Mouse (Mus musculus) neural tube, embryonic 10.5 days (tissue): ENCODE results near the gene Tnfrsf21.

ENCODE experiments used
- DNase-seq: peaks from one replicate; pipeline ENCODE4 v3.0.0-alpha.2; 2017; ENCODE audit warnings: low spot score; ENCODE audit errors: extremely low spot score

Gene Tnfrsf21

DNA sequence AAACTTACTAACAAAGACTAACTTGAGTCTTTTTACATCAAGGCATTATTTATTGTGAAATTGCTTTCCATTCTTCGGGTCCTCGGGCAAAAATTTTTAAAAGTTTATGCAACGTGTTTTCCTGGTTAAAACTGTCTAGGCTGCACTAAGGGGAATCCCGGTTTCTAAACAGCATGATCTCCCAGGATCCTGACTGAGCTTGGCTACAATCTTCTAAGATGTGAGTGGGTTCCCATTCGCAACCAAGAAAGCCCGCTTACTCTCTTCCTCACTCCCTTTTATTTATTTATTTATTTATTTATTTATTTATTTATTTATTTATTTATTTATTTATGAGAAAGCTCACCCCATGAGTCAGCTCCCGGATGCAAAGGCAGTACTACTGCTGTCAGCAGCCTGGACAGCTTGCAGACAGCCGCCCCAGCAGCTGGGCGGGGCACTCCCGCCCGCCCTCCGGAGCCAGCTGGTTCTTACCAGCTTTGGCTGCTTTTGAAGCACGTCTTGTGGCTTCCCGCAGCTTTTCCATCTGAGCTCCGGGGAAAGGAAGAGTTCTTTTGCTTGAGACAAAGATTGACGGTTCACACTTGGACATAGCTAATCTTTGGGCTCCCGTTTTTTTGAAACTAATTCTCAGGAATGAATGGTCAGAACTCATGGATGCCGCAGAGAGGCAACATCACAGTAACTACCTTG lies 60.6 kb downstream of the Tnfrsf21 start:
- peak; percentile 81 for DNase-seq

DNA sequence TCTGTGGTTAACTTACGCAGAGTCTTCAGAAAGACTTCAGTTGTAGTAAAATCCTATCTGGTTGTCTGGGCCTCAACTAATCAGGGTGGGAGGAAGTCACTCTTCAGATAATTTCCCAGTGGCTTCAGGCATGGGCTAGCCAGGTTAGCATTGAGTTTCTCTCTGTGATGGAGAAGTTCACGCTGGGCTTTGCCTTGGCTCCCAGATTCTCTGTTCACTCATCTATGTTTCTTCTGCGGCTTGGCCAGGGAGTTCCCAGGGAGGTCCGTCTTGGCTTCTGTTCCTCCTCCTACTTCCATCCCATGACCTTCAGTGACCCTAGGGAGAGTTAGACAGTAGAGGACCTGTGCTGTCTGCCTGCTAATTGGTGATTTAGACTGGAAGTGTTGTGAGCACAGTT lies 61.2 kb downstream of the Tnfrsf21 start:
- DNase-seq, result peak; percentile 19

DNA sequence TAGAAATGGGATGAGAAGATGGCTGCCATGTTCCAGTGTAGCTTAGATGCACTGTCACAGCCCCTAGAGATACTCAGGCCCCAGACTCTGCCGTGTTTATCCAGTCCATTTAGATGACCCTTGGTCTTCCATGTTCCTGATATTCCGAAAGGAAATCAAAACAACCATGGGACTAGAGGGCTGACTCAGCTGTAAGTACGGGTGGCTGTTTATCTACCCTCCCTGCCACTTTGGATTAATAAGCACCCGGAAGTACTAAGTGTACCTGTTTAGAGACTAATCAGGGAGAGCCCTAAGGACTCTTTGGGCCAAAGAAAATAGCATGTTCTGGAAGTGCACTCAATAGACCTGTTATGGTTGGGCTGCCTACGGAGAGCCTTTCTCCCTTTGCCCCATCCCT lies 64.9 kb downstream of the Tnfrsf21 start:
- DNase-seq, result no peak

DNA sequence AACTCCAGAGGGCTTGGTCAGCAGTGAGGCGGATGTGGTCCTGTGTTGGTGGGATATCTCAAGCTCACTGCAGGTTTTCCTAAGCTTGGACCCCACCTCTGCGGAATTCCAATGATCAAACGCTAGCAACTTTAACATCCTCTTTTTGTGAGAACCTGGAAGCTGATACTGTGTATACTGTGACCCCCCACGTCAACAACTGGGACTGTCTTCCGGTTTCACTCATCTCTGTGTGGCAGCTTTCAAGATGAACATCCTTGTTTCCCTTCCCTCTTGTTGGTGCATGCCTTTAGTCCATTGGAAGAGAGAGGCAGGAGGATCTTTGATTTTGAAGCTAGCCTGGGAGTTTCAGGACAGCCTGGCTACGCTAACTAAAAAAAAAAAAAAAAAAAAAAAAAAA lies 73.1 kb downstream of the Tnfrsf21 start:
- DNase-seq, result no peak

DNA sequence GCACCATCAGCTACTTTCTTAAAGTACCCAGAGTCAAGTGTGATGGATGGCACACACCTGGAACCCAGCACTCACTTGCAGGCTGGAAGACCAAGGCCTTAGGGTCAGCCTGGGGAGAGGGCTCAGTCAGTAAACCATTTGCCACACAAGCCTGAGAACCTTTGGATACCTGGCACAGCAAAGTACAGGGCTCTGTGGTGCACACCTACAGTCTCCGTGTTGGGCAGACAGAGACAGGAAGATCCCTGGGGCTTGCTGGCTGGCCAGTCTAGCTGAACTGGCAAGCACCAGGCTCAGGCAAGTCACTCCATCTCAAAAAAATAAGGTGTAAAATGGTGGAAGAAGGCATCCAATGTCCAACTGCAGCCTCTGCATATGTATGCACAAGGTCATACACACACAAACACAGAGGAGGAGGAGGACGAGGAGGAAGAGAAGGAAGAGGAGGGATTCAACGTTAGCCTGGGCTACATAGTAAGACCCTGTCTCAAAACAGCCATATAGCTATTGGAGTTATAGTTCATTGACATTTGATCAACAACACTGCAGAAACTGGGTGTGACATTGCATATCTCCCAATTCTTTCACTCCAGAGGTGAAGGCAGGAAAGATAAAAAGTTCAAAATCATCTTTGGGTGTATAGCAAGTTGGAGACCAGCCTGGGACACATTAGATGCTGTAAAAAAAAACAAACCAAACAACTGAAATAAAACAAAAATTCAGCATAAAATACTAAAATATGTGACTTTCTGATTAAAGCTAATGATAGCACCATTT lies 74.8 kb downstream of the Tnfrsf21 start:
- no peak for DNase-seq

DNA sequence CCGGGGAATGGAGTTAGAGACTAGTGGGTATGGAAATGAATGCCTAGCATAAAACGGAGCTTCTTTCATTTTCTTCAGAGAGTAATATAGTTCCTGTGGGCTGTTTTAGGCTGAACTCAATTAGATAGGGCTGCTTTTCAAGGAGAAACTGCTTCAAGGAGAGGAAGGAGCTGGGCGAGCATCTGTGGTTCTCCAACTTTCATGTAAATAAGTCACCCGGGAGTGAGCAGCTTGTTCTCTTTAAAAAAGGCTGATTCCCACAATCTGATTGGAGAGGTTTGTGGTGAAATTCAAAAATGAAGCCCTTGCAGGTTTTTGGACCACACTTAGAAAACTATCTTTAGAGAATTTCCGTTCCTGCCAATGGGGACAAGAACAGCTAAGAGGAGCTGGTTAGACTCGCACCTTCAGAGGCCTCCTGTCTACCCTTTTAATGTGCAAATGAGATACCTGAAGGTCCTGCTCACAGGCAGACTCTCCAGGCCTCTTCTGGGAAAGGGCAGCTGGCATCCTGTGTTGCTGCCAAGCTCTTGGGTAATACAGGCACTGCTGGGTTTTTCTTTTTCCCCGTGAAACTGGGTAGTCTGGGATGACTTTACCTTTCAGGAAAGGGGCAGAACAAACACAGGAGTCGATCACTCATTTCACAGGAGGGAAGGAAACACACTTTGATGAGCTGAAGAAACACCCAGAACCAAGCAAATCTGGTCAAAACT lies 76.1 kb downstream of the Tnfrsf21 start:
- DNase-seq, result no peak

DNA sequence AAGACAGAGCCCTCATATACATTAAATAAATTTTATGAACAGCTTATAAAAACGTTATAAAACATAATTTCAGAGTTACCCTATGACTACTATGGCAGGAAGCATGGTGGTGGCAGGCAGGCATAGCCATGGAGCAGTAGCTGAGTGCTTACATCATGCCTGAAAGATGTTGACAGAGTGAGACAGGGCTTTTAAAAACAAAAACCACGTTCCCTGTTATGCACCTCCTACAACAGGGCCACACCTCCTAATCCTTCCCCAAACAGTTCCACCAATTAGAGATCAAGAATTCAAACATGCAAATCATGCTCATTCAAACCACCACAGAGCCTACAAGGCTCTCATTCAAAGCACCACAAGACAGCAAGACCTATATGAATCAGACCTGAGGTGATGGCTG lies 77.9 kb downstream of the Tnfrsf21 start:
- DNase-seq, result no peak

DNA sequence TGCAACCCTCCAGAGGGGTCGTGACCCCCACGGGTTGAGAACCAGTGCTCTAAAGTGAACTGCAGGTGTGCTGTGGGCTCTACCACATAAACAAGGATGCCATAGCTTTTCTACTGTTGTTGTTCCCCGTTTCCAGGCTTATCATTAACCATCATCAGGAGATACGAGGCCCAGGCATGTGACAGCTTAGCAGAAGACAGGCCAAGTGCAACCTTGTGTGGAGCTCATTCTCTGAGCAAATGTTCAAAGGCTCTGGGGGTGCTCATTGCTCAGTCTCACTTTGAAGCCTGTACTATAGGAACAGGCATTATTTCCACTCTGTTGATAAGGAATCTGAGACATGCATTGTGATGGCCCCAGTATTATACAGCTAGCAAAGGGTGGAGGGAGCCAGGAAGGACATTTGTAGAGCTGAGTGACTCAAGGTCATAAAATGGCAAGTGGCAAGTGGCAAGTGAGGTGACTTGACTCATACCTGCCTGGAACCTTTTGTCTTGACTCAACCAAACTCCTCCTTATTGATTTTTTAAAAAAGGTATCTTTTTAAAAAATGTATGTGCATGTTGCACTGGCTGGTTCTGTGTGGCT lies 80.8 kb downstream of the Tnfrsf21 start:
- DNase-seq, result no peak

DNA sequence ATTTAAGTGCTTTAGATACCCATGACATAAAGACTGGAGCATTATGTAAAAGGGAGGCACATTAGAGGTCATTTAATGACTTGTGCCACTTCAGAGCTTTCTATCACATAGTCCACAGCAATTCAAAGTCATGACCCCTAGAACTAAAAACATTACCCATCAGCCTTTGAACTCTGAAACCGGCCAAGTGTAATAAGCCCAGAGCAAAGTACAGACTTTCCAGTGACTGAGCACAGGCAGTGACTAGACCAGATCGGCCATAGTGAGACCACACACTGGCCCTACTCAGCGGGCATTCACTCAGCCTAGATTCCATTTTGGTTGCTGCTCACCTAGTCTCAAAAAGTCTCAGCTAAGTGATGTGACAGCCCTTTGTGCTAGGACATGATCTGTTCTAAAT lies 89.8 kb downstream of the Tnfrsf21 start:
- DNase-seq, result no peak

DNA sequence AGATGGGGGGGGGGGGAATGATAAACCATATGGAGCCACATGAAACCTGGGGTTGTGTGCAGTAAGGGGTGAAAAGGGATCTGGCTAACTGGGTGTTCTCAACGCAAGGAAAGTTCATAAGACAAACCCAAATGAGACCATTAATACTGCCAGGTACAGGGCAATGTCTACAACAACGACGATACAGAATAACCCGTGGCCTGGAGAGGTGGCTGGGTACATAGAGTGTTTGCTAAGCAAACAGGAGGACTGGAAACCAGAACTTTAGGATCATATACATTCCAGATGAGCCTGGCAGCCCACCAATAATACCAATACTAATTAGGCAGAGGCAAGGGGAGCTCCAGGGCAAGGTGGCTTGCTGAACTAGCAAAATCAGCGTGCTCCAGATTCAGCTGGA lies 91.0 kb downstream of the Tnfrsf21 start:
- no peak for DNase-seq

DNA sequence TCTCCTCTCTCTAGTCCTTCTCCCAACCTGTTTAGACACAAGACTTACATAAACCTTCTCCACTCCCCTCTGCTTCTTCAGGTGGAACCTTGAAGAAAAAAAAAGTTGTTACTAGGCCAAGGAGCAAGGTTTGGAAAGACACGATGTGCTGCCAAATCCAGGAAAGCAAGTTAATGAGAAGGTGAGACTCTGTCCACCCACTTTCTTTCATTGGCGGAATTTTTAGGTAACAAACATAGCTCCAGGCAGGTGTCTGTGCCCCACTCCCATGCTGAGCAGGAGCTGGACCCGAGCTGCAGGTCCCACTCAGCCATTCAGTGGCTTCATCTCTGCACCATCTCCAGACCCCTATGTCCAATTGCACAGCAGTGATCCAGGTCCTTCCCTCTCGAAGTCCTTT lies 93.1 kb downstream of the Tnfrsf21 start:
- no peak for DNase-seq

DNA sequence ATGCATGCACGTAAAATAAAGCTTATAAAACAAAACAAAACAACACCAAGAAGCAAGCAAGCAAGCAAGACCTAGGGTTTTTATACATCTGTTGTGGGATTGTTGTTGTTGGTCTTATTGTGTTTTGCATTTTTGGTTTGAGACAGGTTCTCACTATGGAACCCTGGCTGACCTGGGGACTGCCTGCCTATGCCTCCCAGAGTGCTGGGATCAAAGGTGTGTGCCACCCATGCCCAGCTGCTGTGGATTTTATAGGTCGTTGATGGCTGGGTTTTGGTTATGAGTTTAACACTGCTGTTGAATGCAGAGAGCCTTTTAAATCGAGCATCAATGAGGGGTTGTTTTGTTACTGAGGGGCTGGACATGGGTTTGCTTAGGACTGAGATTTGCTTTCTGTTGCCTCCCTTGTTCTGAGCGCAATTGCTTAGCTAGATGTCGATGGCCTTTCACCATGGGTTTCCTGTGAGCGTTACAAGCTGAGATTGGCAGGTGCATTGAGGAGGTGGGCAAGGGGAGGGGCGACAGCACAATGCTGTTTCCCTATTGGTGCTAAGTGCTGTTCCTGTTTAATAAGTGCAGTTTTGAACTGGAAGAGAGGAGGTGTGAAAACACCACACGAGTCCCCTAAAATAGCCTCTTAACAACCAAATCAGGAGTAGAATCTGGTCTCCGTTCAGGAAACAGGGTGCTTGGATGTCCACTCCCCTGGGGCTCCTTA lies 94.0 kb downstream of the Tnfrsf21 start:
- no peak for DNase-seq

DNA sequence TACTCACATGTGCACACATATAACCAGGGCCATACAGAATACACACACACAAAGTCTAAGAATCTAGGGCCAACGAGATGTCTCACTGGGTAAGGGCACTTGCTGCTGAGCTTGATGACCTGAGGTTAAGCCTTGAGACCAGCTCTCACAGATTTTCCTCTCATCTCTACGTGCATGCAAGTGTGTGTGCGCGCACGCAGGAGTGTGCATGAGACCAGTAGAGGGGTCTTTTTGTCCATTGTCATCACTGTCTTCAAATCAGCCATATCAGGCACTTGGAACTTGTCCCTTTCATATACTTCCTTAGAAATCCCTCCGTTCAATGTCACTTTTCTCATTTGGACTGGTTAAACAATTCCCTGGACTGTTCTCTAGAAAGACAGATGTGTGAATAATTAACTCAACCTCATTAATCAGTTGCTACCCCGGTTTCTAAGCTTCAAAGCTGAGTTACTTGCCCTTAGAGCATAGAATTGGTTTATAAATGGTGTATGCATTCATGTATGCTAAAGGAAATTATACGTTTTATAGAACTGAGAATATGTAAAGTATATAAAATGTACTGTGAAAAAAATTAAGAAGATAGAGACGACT lies 97.1 kb downstream of the Tnfrsf21 start:
- no peak for DNase-seq

DNA sequence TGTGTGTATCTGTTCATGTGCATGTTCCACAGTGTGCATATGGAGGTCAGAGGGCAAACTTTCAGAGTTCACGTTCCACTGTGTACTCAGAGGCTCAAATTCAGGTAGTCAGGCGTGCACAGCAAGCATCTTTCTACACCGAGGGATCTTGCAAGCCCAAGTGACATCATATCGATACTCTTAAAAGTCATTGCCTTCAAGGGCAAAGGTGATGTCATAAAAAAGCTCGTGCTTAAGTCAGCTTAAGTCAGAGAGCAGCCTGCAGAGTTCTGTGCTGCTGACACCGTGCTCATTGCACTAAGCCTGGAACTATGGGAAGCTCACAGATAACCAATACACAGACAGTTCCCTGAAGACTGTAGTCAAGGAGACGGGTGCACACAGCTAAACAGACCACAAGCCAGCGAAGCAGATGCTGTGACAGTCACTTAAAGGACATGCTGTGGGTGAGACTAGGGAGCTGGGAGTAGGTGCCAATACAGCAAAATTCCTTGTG lies 97.8 kb downstream of the Tnfrsf21 start:
- no peak for DNase-seq

DNA sequence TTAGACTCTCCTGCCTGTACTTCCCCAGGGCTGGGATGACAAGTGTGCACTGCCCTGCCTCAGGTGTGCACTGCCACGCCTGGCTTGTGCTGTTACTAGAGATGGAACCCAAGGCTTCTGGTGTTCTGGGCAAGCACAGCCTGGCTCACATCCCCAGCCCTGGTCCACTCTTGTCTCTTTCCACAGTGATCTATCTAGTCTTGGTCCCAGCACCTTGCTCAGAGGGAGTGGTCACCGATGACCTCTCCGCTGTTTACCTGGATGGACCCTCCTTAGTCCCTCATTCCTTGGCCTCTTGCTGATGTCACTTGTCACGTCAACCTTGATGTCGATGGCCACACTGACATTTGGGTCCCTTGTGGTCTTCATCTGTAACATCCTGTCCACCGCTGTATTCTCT lies 98.6 kb downstream of the Tnfrsf21 start:
- DNase-seq, result no peak

DNA sequence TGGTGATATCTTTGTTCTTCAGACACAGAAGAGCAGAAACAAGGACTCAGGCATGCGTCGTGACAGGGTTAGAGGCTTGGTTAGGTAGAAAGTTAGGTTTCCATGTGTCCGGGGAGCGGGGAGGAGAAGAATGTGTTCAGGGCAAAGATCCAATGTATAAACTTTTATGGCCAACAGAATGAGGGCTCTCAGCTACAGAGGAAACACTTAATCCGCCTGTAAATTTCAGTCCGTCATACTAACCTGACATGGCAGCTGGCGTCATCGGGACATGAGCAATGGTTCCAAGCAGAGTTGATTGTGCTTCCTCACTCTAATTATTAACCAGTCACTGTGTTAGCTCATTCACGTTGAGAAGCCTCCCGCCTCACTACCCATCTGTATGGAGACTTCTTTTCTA lies 100.4 kb downstream of the Tnfrsf21 start:
- no peak for DNase-seq

DNA sequence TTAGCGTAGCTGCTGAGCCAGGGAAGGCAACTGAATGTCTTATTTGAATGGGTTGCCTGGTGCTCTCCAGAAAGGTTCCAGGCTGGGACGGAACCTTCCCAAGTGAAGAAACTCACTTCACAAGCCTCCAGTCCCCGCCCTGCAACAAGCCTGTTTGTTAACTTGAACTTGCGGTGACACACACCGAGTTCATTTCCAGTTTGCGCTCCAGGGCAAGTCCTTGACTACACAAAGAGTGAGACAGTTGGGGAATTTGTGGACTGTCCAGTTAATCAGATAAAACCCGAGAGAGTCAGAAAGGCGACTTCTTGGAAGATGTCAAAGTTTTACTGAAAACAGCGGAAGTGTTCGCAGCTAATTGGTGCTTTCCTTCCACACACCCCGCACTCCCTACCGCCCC lies 103.1 kb downstream of the Tnfrsf21 start:
- DNase-seq, result no peak

DNA sequence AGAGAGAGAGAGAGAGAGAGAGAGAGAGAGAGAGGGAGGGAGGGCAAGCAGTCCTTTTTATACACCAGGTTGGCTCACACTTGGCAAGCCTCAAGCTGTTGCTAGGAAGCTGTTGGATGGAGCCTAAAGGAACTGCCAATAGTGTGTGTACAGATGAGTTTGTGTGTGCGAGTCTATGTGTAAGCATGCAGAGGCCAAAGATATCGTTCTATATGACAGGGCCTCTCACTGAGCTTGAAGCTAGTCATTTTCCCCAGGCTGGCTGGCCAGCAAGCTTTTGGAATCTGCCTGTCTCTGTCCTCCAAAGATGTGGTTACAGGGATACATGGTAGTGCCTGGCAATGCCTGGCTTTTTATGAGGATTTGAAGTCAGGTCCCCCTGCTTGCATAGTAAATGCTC lies 104.7 kb downstream of the Tnfrsf21 start:
- no peak for DNase-seq

DNA sequence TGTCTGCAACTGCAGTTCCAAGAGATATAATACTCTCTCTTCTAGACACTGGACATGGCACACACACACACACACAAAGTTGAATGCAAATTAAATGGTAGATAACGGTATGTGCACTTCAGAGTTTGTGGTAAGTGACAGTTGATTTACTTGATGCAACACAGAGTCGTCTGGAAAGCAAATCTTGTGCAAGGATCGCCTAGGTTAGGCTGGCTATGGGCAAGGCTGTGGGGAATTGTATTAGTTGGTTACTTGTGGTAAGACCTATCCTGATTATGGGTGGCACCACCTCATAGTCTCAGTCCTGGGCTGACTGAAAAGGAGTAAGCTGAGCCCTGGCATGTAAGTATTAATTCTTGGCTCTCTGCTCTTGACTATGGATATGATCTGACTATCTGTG lies 112.0 kb downstream of the Tnfrsf21 start:
- no peak for DNase-seq

DNA sequence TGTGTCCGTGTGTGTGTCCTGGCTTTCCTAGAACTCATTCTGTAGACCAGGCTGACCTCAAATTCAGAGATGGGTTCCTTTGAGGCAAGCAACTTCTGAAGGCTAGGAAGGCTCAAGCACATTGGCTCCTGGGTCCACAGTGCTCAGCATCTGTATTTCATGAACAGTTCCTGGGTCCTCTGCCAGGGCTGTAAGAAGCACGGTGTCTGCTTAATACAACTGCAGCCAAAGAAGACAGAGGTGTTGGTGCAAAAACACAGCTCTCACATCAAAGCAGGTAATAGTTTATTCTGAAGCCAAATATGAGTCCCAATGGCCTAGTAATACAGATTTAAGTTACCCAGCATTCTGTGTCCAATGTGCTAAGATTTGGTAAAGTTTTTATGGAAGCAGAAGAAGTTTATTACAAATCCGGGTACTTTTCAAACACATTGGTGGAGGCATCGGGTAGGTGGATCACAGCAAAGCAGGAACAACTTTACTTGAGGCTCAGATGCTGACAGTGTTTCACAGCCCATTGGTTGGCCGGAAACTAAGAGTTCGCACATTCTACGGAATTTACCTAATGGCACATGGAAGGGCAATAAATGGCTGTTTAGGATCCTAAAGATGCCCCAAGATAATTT lies 112.7 kb downstream of the Tnfrsf21 start:
- DNase-seq, result no peak
